Mouse (Mus musculus): ENCODE data around the gene Fmn2.

The Fmn2 gene

GRCm38 (mm10) chr1:174659459-174660223 lies 158.0 kb downstream of the Fmn2 start:
- no peak for DNase-seq (ENCODE audit: low read depth in 2 of 2, low spot score in 2 of 2)

- no peak for DNase-seq (ENCODE audit: low read depth in 2 of 2, low spot score in 2 of 2)
These were observed 163.5 kb downstream of the Fmn2 start for GRCm38 (mm10) chr1:174665116-174665515.

GRCm38 (mm10) chr1:174669132-174669531 lies 167.5 kb downstream of the Fmn2 start:
- no peak for DNase-seq (ENCODE audit: low read depth in 2 of 2, low spot score in 2 of 2)

- no peak for DNase-seq (ENCODE audit: low read depth in 2 of 2, low spot score in 2 of 2)
These were observed 169.2 kb downstream of the Fmn2 start for GRCm38 (mm10) chr1:174670846-174671245.

- no peak for DNase-seq (ENCODE audit: low read depth in 2 of 2, low spot score in 2 of 2)
These were observed 173.0 kb downstream of the Fmn2 start for GRCm38 (mm10) chr1:174674586-174674985.

- DNase-seq (ENCODE audit: low read depth in 2 of 2, low spot score in 2 of 2) = no peak
These were observed 173.7 kb downstream of the Fmn2 start for GRCm38 (mm10) chr1:174675316-174675715.

GRCm38 (mm10) chr1:174676187-174676586 lies 174.6 kb downstream of the Fmn2 start:
- DNase-seq (ENCODE audit: low read depth in 2 of 2, low spot score in 2 of 2) = no peak

- DNase-seq (ENCODE audit: low read depth in 2 of 2, low spot score in 2 of 2) = no peak
These were observed 175.6 kb downstream of the Fmn2 start for GRCm38 (mm10) chr1:174677211-174677610.

GRCm38 (mm10) chr1:174689301-174689700 lies 187.7 kb downstream of the Fmn2 start:
- DNase-seq (ENCODE audit: low read depth in 2 of 2, low spot score in 2 of 2) = no peak

GRCm38 (mm10) chr1:174700871-174701270 lies 199.2 kb downstream of the Fmn2 start:
- no peak for DNase-seq (ENCODE audit: low read depth in 2 of 2, low spot score in 2 of 2)

GRCm38 (mm10) chr1:174701835-174702234 lies 200.2 kb downstream of the Fmn2 start:
- DNase-seq (ENCODE audit: low read depth in 2 of 2, low spot score in 2 of 2) = no peak

GRCm38 (mm10) chr1:174703909-174704308 lies 202.3 kb downstream of the Fmn2 start:
- DNase-seq (ENCODE audit: low read depth in 2 of 2, low spot score in 2 of 2) = no peak

- DNase-seq (ENCODE audit: low read depth in 2 of 2, low spot score in 2 of 2) = no peak
These were observed 218.3 kb downstream of the Fmn2 start for GRCm38 (mm10) chr1:174719729-174720458.

- DNase-seq (ENCODE audit: low read depth in 2 of 2, low spot score in 2 of 2) = no peak
These were observed 227.1 kb downstream of the Fmn2 start for GRCm38 (mm10) chr1:174728771-174729170.

- DNase-seq (ENCODE audit: low read depth in 2 of 2, low spot score in 2 of 2) = no peak
These were observed 231.1 kb downstream of the Fmn2 start for GRCm38 (mm10) chr1:174732715-174733114.

GRCm38 (mm10) chr1:174738958-174739357 lies 237.3 kb downstream of the Fmn2 start:
- no peak for DNase-seq (ENCODE audit: low read depth in 2 of 2, low spot score in 2 of 2)

- no peak for DNase-seq (ENCODE audit: low read depth in 2 of 2, low spot score in 2 of 2)
These were observed 241.0 kb downstream of the Fmn2 start for GRCm38 (mm10) chr1:174742667-174743066.

GRCm38 (mm10) chr1:174748520-174748919 lies 246.9 kb downstream of the Fmn2 start:
- DNase-seq (ENCODE audit: low read depth in 2 of 2, low spot score in 2 of 2) = no peak

- no peak for DNase-seq (ENCODE audit: low read depth in 2 of 2, low spot score in 2 of 2)
These were observed 249.4 kb downstream of the Fmn2 start for GRCm38 (mm10) chr1:174750893-174751461.

GRCm38 (mm10) chr1:174759354-174759753 lies 257.7 kb downstream of the Fmn2 start:
- DNase-seq (ENCODE audit: low read depth in 2 of 2, low spot score in 2 of 2) = no peak

GRCm38 (mm10) chr1:174765757-174766156 lies 264.1 kb downstream of the Fmn2 start:
- no peak for DNase-seq (ENCODE audit: low read depth in 2 of 2, low spot score in 2 of 2)

GRCm38 (mm10) chr1:174766852-174767251 lies 265.2 kb downstream of the Fmn2 start:
- DNase-seq (ENCODE audit: low read depth in 2 of 2, low spot score in 2 of 2) = no peak

Measured in CD8-positive naive resting alpha-beta T cell, adult 2 months (primary cell).